Mouse (Mus musculus): ENCODE measurements around the gene Jazf1. TPM values are rescaled to one million over a fixed set of nuclear protein-coding genes. Genes with fewer than 3 reads are reported as not detected.

The Jazf1 gene
- polyA plus RNA-seq, 1 experiment from 2014 or later = 5.4 TPM

DNA sequence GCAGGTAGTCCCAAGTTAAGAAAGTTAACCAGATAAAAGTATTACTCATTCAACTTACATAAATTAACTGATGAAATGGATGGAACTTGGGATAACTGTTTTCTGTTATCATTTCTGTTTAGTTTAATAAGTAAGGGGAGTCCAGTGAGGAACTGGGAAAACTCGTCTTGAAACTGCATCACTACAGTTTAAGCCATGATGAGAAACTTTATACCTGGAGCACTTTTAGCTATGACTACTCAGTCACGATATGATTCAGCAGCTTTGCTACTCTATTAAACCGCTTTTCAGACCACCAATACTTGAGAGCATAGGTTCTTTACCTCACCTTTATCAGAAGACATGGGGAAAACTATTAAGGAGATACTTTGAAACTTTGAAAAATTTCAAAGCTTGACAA lies 1.5 kb downstream of the Jazf1 start:
- H3K9ac ChIP-seq (ENCODE audit: low read depth, low read length) = no peak overlapping the region
- no peaks in the 10 kb centered on the region; the same call in 1 of the 2 replicates for H3K27me3 ChIP-seq (replicated peaks; ENCODE audit: control insufficient read depth, insufficient read depth, low read length)
- no peaks in the 10 kb centered on the region for H3K9me3 ChIP-seq (ENCODE audit: control insufficient read depth, low read length)
- ATAC-seq = no peak
- H3K4me3 ChIP-seq (ENCODE audit: low read length) = no peak overlapping the region
- H3K4me2 ChIP-seq (ENCODE audit: low read depth, low read length) = 0 out of 2 replicates have a peak overlapping the region, but pooled peaks have one; percentile 95
- no peaks in the 10 kb centered on the region for H3K36me3 ChIP-seq (ENCODE audit: control insufficient read depth, insufficient read depth, low read length)
- WGBS = 76% methylated on average over 3 of the region's 3 CpGs
- no peak overlapping the region for H3K27ac ChIP-seq (ENCODE audit: low read length)
- peaks cover 4% of the 10 kb centered on the region; the same call in 1 of the 2 replicates for H3K4me1 ChIP-seq (ENCODE audit: control insufficient read depth, insufficient read depth, low read length)

DNA sequence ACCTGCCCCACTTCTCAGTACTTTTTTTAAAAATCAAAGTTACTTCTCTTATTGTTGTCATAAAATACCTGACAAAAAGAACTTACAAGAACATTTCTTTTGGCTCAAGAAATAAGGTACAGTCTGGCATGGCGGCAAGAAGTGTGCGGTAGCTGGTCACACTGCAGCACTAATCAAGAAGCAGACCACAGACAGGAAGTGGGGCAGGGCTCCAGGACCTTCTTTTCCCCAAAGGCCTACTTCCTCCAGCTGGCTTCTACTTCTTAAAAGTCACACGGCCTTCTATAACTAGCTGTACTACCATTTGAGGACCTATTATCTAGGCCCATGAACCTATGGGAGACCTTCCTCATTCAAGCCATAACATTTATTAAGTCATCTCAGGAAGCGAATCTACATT lies 4.4 kb downstream of the Jazf1 start:
- ATAC-seq = no peak
- 82% methylated on average over 4 of the region's 4 CpGs for WGBS
- Histone ChIP-seq H3K27ac (ENCODE audit: low read length) (no peak overlapping the region), H3K9ac (ENCODE audit: low read depth, low read length) (no peak overlapping the region), H3K4me2 (ENCODE audit: low read depth, low read length) (no peak overlapping the region), H3K4me3 (ENCODE audit: low read length) (no peak overlapping the region), H3K4me1 (ENCODE audit: control insufficient read depth, insufficient read depth, low read length) (peaks cover 4% of the 10 kb centered on the region; the same call in 1 of the 2 replicates), H3K9me3 (ENCODE audit: control insufficient read depth, low read length) (no peaks in the 10 kb centered on the region), H3K27me3 (replicated peaks; ENCODE audit: control insufficient read depth, insufficient read depth, low read length) (no peaks in the 10 kb centered on the region), H3K36me3 (ENCODE audit: control insufficient read depth, insufficient read depth, low read length) (no peaks in the 10 kb centered on the region)

DNA sequence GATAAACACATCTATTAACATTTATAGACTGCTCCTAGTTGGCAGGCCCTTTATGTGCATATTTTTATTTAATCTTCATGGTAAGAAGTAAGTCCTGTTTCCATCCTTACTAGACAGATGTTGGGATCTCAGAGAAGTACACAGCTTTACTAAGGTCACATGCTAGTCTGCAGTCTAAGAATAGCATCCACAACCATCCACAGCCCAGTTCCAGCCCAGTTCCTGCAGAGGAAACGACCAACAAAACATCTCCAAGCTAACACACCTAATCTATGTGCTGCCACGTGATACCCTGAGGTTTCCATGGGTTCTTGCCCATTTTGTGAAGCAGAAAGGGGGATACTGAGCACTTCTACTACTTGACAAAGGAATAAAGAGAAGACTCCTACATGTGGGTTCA lies 13.5 kb downstream of the Jazf1 start:
- no peaks in the 10 kb centered on the region for H3K9me3 ChIP-seq (ENCODE audit: control insufficient read depth, low read length)
- H3K9ac ChIP-seq (ENCODE audit: low read depth, low read length) = no peak overlapping the region
- no peak for ATAC-seq
- no peak overlapping the region for H3K4me2 ChIP-seq (ENCODE audit: low read depth, low read length)
- H3K27me3 ChIP-seq (replicated peaks; ENCODE audit: control insufficient read depth, insufficient read depth, low read length) = no peaks in the 10 kb centered on the region
- 62% methylated on average over 2 of the region's 2 CpGs for WGBS
- no peak overlapping the region for H3K4me3 ChIP-seq (ENCODE audit: low read length)
- H3K4me1 ChIP-seq (ENCODE audit: control insufficient read depth, insufficient read depth, low read length) = no peaks in the 10 kb centered on the region
- no peaks in the 10 kb centered on the region for H3K36me3 ChIP-seq (ENCODE audit: control insufficient read depth, insufficient read depth, low read length)
- H3K27ac ChIP-seq (ENCODE audit: low read length) = no peak overlapping the region

DNA sequence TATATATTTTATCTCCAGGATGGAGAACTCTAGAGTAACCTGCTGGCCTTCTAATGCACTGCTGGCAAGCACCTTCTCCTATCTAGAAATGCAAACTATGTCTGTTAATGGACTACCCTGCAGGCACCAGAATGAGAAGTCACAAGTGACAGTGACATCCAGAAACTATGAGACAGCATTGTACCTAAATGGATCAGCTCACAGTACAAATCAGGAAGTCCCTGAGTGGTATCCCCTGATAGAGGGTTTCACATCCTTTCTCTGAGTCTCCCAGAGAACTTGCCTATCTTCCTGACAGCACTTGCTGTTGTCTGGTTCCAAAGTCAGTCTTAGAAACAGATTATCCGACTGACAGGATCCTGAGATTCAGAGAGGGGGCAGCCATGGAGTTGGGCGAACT lies 22.9 kb downstream of the Jazf1 start:
- no peaks in the 10 kb centered on the region for H3K27me3 ChIP-seq (replicated peaks; ENCODE audit: control insufficient read depth, insufficient read depth, low read length)
- ATAC-seq = no peak
- H3K9ac ChIP-seq (ENCODE audit: low read depth, low read length) = no peak overlapping the region
- no peaks in the 10 kb centered on the region for H3K36me3 ChIP-seq (ENCODE audit: control insufficient read depth, insufficient read depth, low read length)
- 89% methylated on average over 2 of the region's 2 CpGs for WGBS
- H3K4me2 ChIP-seq (ENCODE audit: low read depth, low read length) = no peak overlapping the region
- H3K4me3 ChIP-seq (ENCODE audit: low read length) = no peak overlapping the region
- no peak overlapping the region for H3K27ac ChIP-seq (ENCODE audit: low read length)
- H3K9me3 ChIP-seq (ENCODE audit: control insufficient read depth, low read length) = no peaks in the 10 kb centered on the region
- no peaks in the 10 kb centered on the region for H3K4me1 ChIP-seq (ENCODE audit: control insufficient read depth, insufficient read depth, low read length)

DNA sequence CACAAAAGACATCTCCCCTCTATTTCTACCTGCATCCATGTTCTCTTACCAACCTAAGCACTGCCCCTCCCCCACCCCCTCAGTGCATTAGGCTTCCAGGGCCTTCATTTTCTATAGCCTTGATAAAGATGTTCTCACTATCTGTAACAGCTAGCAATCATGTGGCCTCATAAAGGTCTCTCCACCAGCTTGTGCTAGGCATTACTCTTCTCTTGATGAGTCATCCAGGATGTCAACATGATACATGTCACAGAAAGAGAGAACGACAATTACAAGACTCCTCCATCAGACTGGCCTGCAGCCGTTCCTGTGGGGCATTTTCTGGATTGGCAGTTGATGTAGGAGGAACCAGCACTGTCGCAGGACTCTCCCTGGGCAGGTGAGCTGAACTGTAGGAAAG lies 30.3 kb downstream of the Jazf1 start:
- no peaks in the 10 kb centered on the region for H3K4me1 ChIP-seq (ENCODE audit: control insufficient read depth, insufficient read depth, low read length)
- no peaks in the 10 kb centered on the region for H3K36me3 ChIP-seq (ENCODE audit: control insufficient read depth, insufficient read depth, low read length)
- H3K9ac ChIP-seq (ENCODE audit: low read depth, low read length) = no peak overlapping the region
- no peaks in the 10 kb centered on the region for H3K9me3 ChIP-seq (ENCODE audit: control insufficient read depth, low read length)
- no peak overlapping the region for H3K4me2 ChIP-seq (ENCODE audit: low read depth, low read length)
- WGBS = 66% methylated on average over 3 of the region's 3 CpGs
- ATAC-seq = no peak
- H3K27ac ChIP-seq (ENCODE audit: low read length) = no peak overlapping the region
- H3K4me3 ChIP-seq (ENCODE audit: low read length) = no peak overlapping the region
- H3K27me3 ChIP-seq (replicated peaks; ENCODE audit: control insufficient read depth, insufficient read depth, low read length) = no peaks in the 10 kb centered on the region

DNA sequence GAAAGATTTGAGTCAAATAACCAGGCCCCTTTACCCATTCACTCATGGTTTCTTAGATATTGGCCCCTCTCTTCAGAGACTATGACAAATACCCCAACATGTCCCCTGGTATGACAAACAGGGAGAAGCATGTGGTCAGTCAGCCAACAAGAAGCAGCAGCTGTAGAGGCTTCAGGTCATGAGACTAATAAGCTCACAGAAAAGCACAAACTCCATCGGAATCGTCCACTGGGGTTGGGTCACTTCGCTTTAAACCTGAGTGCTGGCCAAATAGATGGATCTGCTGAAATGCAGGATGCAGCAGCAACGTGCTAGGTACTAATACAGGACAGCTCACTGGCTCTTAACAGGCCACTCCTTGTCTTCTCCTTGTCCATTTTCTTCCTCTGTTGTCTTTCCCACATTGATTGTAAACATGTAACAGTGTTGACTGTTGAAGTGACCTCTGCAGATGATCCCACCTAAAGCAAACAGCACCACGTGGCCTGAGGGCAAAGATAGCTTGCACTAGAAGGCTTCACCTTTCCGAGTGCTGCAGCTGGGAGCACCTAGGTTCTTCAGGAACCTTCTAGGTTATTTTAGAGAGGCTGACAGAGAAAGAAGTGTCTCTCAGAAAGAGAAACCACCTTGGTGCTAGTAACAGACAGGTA lies 33.9 kb downstream of the Jazf1 start:
- no peak overlapping the region for H3K4me3 ChIP-seq (ENCODE audit: low read length)
- no peaks in the 10 kb centered on the region for H3K9me3 ChIP-seq (ENCODE audit: control insufficient read depth, low read length)
- no peak overlapping the region for H3K9ac ChIP-seq (ENCODE audit: low read depth, low read length)
- H3K36me3 ChIP-seq (ENCODE audit: control insufficient read depth, insufficient read depth, low read length) = no peaks in the 10 kb centered on the region
- no peak for ATAC-seq
- 75% methylated on average over 6 of the region's 6 CpGs for WGBS
- H3K4me2 ChIP-seq (ENCODE audit: low read depth, low read length) = no peak overlapping the region
- H3K4me1 ChIP-seq (ENCODE audit: control insufficient read depth, insufficient read depth, low read length) = no peaks in the 10 kb centered on the region
- no peak overlapping the region for H3K27ac ChIP-seq (ENCODE audit: low read length)
- no peaks in the 10 kb centered on the region for H3K27me3 ChIP-seq (replicated peaks; ENCODE audit: control insufficient read depth, insufficient read depth, low read length)

DNA sequence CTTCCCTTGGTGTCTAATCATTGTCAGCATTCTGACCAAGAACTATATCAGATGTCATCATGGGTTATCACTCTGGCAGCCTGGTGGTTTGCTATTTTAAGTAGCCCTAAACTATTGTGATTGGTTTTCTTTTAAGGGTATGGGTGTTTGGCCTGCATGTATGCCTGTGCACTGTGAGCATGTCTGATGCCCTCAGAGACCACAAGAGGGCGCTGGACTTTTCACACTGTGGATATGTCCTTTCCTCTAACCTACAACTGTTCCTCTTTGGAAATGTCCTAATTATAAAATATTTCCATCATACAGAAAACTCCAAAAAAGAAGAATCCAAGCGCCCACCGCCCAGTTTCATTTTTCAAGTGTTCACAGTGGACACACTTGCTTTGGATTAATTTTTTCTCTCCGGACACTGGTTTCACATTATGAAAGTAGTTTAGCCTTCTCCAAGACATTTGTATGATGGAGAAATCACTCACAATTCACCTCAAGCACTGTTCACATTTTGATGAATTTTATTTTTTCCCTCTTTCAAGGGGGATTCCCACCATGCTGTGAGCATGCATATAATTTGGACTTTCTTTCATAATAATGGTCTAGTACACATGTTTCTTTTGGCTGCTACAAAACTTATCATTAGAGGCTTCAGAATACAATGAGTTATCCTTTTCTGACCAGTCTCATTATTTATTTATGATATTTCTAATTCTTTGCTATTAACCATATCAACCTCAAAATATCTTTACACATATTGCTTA lies 35.5 kb downstream of the Jazf1 start:
- no peaks in the 10 kb centered on the region for H3K4me1 ChIP-seq (ENCODE audit: control insufficient read depth, insufficient read depth, low read length)
- WGBS = 73% methylated on average over 4 of the region's 4 CpGs
- no peak overlapping the region for H3K4me2 ChIP-seq (ENCODE audit: low read depth, low read length)
- H3K9me3 ChIP-seq (ENCODE audit: control insufficient read depth, low read length) = no peaks in the 10 kb centered on the region
- no peak overlapping the region for H3K4me3 ChIP-seq (ENCODE audit: low read length)
- H3K27me3 ChIP-seq (replicated peaks; ENCODE audit: control insufficient read depth, insufficient read depth, low read length) = no peaks in the 10 kb centered on the region
- H3K27ac ChIP-seq (ENCODE audit: low read length) = no peak overlapping the region
- ATAC-seq = no peak
- no peak overlapping the region for H3K9ac ChIP-seq (ENCODE audit: low read depth, low read length)
- no peaks in the 10 kb centered on the region for H3K36me3 ChIP-seq (ENCODE audit: control insufficient read depth, insufficient read depth, low read length)

DNA sequence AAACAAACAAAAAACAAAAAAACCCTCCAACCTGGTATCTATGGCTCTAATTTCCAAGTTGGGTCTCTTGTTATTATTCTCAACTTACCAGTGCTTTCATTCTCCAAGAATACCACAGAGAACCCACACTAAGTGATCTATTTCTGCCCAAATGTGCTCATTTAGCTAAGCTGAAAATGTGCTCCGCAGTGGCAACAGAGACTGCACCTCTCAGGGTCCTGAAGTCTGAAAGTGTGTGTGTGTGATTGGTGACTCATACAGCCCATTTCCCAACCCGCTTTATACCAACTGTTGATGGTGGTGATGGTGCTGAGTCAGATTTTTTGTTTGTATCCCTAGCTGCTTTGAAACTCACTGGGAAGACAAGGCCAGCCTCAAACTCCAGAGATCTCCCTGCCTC lies 46.4 kb downstream of the Jazf1 start:
- no peak for ATAC-seq
- H3K4me1 ChIP-seq (ENCODE audit: control insufficient read depth, insufficient read depth, low read length) = no peaks in the 10 kb centered on the region

DNA sequence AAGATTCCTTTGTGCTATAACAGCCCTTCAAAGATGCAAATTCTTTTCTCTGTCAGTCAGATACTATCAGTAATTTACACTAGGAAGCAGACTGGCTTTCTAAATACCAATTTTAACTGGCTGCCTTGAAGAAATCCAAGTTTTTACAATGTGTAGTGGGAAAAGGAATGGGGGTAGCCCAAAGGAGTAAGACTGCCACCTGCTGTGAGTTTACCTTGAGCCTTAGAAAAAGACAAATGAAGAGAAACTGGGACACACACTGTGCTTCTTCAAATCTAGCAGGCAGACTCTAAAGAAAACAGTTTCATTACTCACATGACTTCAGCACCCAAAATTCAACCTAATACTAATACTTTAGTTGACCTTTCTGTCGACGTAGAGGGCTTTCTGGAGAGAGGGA lies 47.4 kb downstream of the Jazf1 start:
- Histone ChIP-seq H3K4me3 (ENCODE audit: low read length) (no peak overlapping the region), H3K4me1 (ENCODE audit: control insufficient read depth, insufficient read depth, low read length) (no peaks in the 10 kb centered on the region), H3K36me3 (ENCODE audit: control insufficient read depth, insufficient read depth, low read length) (no peaks in the 10 kb centered on the region), H3K9me3 (ENCODE audit: control insufficient read depth, low read length) (no peaks in the 10 kb centered on the region), H3K27ac (ENCODE audit: low read length) (no peak overlapping the region), H3K9ac (ENCODE audit: low read depth, low read length) (no peak overlapping the region), H3K4me2 (ENCODE audit: low read depth, low read length) (no peak overlapping the region), H3K27me3 (replicated peaks; ENCODE audit: control insufficient read depth, insufficient read depth, low read length) (no peaks in the 10 kb centered on the region)
- ATAC-seq = no peak
- WGBS = 44% methylated on average over 2 of the region's 2 CpGs

More for the DNA sequence above, 46.4 kb downstream of the Jazf1 start:
- no peak overlapping the region for H3K4me2 ChIP-seq (ENCODE audit: low read depth, low read length)
- no peak overlapping the region for H3K27ac ChIP-seq (ENCODE audit: low read length)
- 93% methylated on average over 2 of the region's 2 CpGs for WGBS
- no peaks in the 10 kb centered on the region for H3K27me3 ChIP-seq (replicated peaks; ENCODE audit: control insufficient read depth, insufficient read depth, low read length)
- no peak overlapping the region for H3K4me3 ChIP-seq (ENCODE audit: low read length)
- H3K36me3 ChIP-seq (ENCODE audit: control insufficient read depth, insufficient read depth, low read length) = no peaks in the 10 kb centered on the region
- H3K9ac ChIP-seq (ENCODE audit: low read depth, low read length) = no peak overlapping the region
- H3K9me3 ChIP-seq (ENCODE audit: control insufficient read depth, low read length) = no peaks in the 10 kb centered on the region
